Mouse (Mus musculus) intestine, embryonic 14.5 days (tissue): ENCODE results near the gene Rrp8. TPM values are rescaled to one million over a fixed set of nuclear protein-coding genes. Genes with fewer than 3 reads are reported as not detected.
"Not testable (repeated sequence)": the region's sequence is repeated elsewhere in the genome, so short reads cannot be mapped to it uniquely, and the experiment has no call there.

Experiments
- ATAC-seq: fragments of 200-750 bp; cut with Nextera tagmentation; replicated peaks from 2 replicates; pipeline ENCODE4 v1.8.0; 2017; ENCODE audit warnings: low read depth, moderate number of reproducible peaks, moderate TSS enrichment, moderate library complexity; ENCODE audit not compliant: low FRiP score, low TSS enrichment
- DNase-seq: peaks from one replicate; pipeline ENCODE4 v3.0.0-alpha.2; 2018; ENCODE audit warnings: low spot score
- H3K27ac ChIP-seq: fragments of 300-500 bp; sonication (generic); 2 replicates; pipeline ENCODE4 v1.5.1; 2014; ENCODE audit warnings: low read depth, mild to moderate bottlenecking, control low read depth
- H3K27me3 ChIP-seq: fragments of 300-500 bp; sonication (generic); replicated peaks from 2 replicates; pipeline ENCODE4 v1.6.1; 2014; ENCODE audit warnings: low read length, control low read depth; ENCODE audit not compliant: control insufficient read depth, insufficient read depth
- H3K36me3 ChIP-seq: fragments of 300-500 bp; sonication (generic); 2 replicates; pipeline ENCODE4 v1.6.1; 2014; ENCODE audit warnings: low read length, control low read depth; ENCODE audit not compliant: control insufficient read depth, insufficient read depth
- H3K4me1 ChIP-seq: fragments of 300-500 bp; sonication (generic); replicated peaks from 2 replicates; pipeline ENCODE4 v1.6.1; 2014; ENCODE audit warnings: low read length, control low read depth, mixed read lengths; ENCODE audit not compliant: control insufficient read depth, insufficient read depth
- H3K4me2 ChIP-seq: fragments of 300-500 bp; sonication (generic); 2 replicates; pipeline ENCODE4 v1.6.1; 2014; ENCODE audit warnings: low read length
- H3K4me3 ChIP-seq: fragments of 300-500 bp; sonication (generic); 2 replicates; pipeline ENCODE4 v1.5.1; 2014; ENCODE audit warnings: low read depth, low read length, control low read depth, mixed read lengths
- H3K9ac ChIP-seq: fragments of 300-500 bp; sonication (generic); 2 replicates; pipeline ENCODE4 v1.6.1; 2014; ENCODE audit warnings: mild to moderate bottlenecking, low read length
- H3K9me3 ChIP-seq: fragments of 300-500 bp; sonication (generic); 2 replicates; pipeline ENCODE4 v1.6.1; 2016; ENCODE audit warnings: low read length, control low read depth; ENCODE audit not compliant: control insufficient read depth
- WGBS: fragments of 180-500 bp; shearing (Covaris S2); extraction: QIAGEN DNeasy Blood & Tissue Kit; methylation state at CpG from one replicate; pipeline ENCODE4 v1.1.7; 2014; 5-methylcytosine and 5-hydroxymethylcytosine counted together
- polyA plus RNA-seq: library from polyadenylated mRNA; unstranded; fragments of >200 nt; fragmentation: Nextera tagmentation; extraction: Ambion mirVana; gene quantifications from 2 replicates; pipeline ENCODE4 v1.2.1, GENCODE M21; 2014

Gene Rrp8
- polyA plus RNA-seq, 1 experiment from 2014 or later, result 41.8 TPM

DNA sequence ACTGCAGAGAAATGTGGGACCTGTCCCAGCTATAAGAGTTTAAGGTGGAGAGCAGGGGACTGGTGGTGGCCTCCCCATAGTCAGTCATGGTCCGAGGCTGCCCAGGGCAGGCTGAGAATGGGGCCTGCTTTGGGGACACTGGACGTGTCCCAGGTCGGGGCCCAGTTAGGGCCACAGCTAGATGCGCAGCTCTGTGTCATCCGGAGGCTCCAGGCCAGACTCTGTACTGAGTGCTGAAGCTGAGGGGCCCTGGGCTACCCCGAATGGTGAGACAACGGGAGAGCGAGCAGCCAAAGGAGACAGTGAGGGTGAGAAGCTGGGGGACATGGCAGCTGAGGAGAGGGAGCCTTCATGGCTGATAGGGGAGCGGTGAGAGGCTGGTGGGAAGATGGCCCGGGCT, 16.1 kb upstream of the Rrp8 start:
- H3K27me3 ChIP-seq, result no peaks in the 10 kb centered on the region
- H3K36me3 ChIP-seq, result peaks cover 61% of the 10 kb centered on the region
- peaks cover 5% of the 10 kb centered on the region; the same call in 1 of the 2 replicates for H3K4me1 ChIP-seq
- no peak overlapping the region for H3K27ac ChIP-seq
- 89% methylated on average over 10 of the region's 10 CpGs for WGBS
- H3K9me3 ChIP-seq, result no peaks in the 10 kb centered on the region
- no peak overlapping the region for H3K4me3 ChIP-seq
- no peak overlapping the region for H3K4me2 ChIP-seq
- no peak overlapping the region for H3K9ac ChIP-seq
- ATAC-seq (no peak), DNase-seq (no peak)

DNA sequence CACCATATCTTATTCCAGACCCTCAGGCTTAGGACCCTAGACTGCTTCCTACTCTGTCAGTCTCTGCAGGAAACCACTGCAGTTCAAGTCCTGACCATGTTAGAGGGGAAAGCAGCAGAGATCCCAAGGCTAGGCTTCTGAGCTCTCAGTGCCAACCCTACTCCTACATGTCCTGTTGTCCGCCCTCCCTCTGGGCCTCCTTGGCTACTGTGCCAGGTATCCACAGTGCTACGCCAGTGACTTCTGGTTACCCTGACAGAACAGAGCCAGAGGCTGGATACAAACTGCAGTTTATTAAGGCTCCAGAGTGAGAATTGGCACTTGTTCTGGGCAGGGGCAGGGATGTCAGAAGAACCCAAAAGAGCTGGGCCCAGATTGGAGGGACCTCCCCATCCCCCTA, 15.5 kb upstream of the Rrp8 start:
- ATAC-seq (no peak; the same call in 1 of the 2 replicates), DNase-seq (no peak)
- no peak overlapping the region for H3K4me2 ChIP-seq
- H3K27ac ChIP-seq, result no peak overlapping the region
- 96% methylated on average over 2 of the region's 2 CpGs for WGBS
- no peak overlapping the region for H3K4me3 ChIP-seq
- H3K36me3 ChIP-seq, result peaks cover 61% of the 10 kb centered on the region
- H3K27me3 ChIP-seq, result no peaks in the 10 kb centered on the region
- peaks cover 5% of the 10 kb centered on the region; the same call in 1 of the 2 replicates for H3K4me1 ChIP-seq
- no peak overlapping the region for H3K9ac ChIP-seq
- no peaks in the 10 kb centered on the region for H3K9me3 ChIP-seq

DNA sequence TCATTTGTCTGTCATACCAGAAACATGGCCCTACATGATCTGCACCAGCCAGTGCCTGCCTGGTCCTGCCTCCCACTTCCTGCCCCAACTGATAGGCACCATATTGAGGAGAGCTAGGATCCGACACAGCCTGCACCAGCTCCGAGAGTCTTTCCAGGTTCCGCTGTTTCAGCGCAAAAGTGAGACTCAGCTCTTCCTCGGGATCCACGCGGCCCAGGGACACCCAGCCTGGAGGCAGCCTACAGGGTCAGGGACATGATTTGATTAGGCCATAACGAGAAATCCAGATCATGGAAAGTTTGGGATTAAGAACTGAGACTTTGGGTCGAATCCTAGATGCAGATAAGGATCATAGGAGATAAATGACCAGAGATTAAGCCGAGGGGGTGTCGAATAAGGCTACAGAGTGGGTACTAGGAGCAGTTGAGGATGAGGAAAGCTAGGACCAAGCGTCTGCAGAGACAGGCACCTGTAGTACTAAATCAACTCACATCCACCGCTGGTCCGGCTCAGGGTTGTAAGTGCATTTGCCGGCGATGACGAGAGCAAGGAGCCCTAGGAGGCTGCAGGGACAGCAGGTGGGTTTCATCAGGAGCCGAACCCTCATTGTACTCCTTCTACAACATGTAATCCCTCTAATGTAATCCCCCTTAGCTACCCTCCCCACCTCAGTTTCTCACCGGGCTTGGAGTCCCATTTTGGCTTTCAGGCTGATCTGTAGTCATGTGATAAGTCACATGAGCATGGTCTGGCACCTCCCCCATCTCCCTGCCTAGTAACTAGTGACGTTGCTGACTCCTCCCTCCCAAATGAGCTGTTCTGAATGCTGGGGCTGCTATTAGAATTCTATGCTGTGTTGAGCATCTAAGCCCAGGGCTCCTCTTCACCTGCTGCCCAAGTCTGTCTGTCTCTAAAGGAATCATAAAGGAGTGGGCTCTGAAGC, 14.6 kb upstream of the Rrp8 start, which contains the start of gene Tpp1:
TSS of gene Tpp1 (minus strand) at position 745 of the 943 bp plus-strand sequence.
- Histone ChIP-seq H3K36me3 (peaks cover 56% of the 10 kb centered on the region), H3K9me3 (no peaks in the 10 kb centered on the region), H3K4me2 (peak within 1 kb of the TSS; percentile 79), H3K27ac (peak within 1 kb of the TSS; percentile 23; the same call in 1 of the 2 replicates), H3K4me1 (peaks cover 5% of the 10 kb centered on the region; the same call in 1 of the 2 replicates), H3K27me3 (no peaks in the 10 kb centered on the region), H3K4me3 (peak within 1 kb of the TSS; percentile 65), H3K9ac (peak within 1 kb of the TSS; percentile 66)
- peak; percentile 90 for ATAC-seq
- peak; percentile 94 for DNase-seq
- 18% methylated on average over 20 of the region's 20 CpGs for WGBS

DNA sequence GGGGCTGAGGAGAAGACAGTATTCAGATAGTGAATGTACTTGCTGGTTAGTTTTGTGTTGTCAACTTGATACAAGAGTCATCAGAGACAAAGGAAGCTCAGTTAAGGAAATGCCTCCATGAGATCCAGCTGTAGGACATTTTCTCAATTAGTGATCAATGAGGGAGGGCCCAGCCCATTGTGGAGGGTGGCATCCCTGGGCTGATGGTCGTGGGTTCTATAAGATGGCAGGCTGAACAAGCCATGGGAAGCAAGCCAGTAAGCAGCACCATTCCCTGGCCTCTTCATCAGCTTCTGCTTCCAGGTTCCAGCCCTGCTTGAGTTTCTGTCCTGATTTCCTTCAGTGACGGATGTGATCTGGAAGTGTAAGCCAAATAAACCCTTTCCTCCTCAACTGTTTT, 10.6 kb upstream of the Rrp8 start:
- no peak overlapping the region for H3K27ac ChIP-seq
- whole genome bisulfite sequencing, result 71% methylated on average over 2 of the region's 2 CpGs
- ATAC-seq, result no peak

DNA sequence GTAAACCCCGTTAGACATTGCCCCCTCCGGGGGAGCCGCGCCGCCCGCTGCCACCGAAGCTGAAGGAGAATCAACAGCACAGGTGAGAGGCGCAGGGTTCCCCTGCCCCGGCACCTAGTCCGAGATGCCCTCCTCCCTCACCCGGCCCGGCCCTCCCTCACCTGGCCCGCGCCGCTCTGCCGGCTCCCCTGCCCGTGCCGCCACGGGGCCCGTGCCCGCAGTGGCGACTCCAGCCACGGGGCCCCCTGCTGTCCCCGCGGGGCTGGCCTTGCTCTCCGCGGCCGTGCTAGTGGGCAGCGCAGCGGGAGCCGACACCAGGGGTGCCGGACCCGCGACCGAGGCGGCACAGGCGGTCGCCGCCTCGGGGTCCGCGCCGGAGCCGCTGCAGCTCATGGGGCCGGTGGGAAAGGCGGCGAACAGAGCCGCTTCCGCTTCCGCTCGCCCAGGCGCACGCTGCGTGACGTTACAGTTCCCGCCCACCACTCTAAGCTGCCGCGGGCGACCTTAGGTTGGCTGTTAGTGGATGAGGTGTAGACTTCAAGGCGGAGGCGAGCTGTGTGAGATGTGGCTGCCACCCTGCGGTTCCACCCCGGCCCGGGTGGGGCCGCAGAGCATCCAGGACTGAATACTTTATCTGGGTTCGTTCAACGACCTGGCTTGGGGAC, 6.9 kb upstream of the Rrp8 start, which contains the start of gene Taf10:
TSS of gene Taf10 (minus strand) at position 436 of the 665 bp plus-strand sequence.
- Histone ChIP-seq H3K4me2 (peak within 1 kb of the TSS; percentile 85), H3K9ac (peak within 1 kb of the TSS; percentile 90), H3K4me3 (peak within 1 kb of the TSS; percentile 89), H3K36me3 (peaks cover 61% of the 10 kb centered on the region), H3K27me3 (no peaks in the 10 kb centered on the region), H3K27ac (peak within 1 kb of the TSS; percentile 80), H3K9me3 (no peaks in the 10 kb centered on the region), H3K4me1 (peaks cover 12% of the 10 kb centered on the region; the same call in 1 of the 2 replicates)
- ATAC-seq (peak; percentile 95), DNase-seq (peak; percentile 89)
- under 1% methylated on average over 61 of the region's 67 CpGs for WGBS

More for the DNA sequence above, 10.6 kb upstream of the Rrp8 start:
- Histone ChIP-seq H3K9ac (no peak overlapping the region), H3K4me3 (no peak overlapping the region), H3K4me2 (no peak overlapping the region), H3K4me1 (peaks cover 11% of the 10 kb centered on the region; the same call in 1 of the 2 replicates), H3K36me3 (peaks cover 28% of the 10 kb centered on the region), H3K9me3 (no peaks in the 10 kb centered on the region), H3K27me3 (no peaks in the 10 kb centered on the region)
- DNase-seq, result no peak

DNA sequence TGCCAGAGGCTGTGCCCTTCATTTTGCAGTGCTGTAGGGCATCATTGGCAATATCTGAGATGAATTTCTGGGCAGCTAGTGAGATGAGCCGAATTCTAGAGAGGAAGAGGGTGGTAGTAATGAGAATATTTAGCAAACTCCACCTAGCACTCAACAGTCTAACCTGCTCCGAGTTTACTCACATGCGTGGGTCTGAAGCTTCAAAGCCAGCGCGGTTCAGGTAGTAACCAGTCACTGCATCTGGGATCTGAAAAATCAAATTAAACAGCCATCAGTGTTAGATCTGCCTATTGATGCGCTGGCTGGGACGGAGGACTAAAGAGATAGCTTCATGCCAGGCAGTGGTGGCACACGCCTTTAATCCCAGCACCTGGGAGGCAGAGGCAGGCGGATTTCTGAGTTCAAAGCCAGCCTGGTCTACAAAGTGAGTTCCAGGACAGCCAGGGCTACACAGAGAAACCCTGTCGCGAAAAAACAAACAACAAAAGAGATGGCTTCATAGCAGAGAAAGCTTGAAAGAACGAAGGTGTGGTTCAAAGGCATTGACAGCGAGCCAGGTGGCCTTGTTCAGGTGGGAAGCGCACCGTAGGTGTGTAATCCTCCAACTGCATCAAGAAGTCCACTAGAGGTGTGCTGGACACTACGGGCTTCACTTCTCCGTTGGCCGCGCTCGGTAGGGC, 6.2 kb upstream of the Rrp8 start:
- H3K27me3 ChIP-seq, DNase-seq, ATAC-seq, H3K9me3 ChIP-seq: not testable (repeated sequence)
- WGBS, result 34% methylated on average over 20 of the region's 20 CpGs
- H3K9ac ChIP-seq, result peak overlapping the region; percentile 90
- H3K36me3 ChIP-seq, result peaks cover 55% of the 10 kb centered on the region
- peak overlapping the region; percentile 80; the same call in 1 of the 2 replicates for H3K27ac ChIP-seq
- peak overlapping the region; percentile 89 for H3K4me3 ChIP-seq
- peaks cover 17% of the 10 kb centered on the region for H3K4me1 ChIP-seq
- H3K4me2 ChIP-seq, result peak overlapping the region; percentile 85

DNA sequence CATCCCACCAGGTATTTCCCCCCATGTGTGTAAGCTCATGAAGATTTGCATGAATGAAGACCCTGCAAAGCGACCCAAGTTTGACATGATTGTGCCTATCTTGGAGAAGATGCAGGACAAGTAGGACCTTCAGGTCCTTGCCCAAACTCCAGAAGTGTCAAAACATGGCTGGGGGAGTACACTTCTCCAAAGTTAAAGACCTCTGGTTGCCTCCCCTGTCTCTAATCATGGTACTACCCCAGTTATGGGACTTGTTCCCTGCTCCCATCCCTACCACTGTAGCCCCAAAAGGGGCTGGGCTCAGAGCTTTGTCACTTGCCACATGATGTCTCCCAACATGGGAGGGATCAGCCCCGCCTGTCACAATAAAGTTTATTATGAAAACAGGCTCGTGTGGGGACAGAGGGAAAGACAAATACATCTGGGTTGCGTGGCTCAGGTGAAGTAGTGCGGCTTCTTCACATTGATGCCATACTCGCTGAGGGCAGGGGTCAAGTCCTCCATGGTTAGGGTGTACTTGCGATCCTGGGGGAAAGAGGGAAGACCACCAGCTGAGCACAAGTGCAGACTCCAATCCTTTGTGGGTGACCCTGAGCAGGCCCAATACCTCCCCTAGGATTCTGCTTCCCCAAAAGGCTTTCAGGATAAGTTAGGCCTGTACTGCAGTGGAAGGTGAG, 5.5 kb upstream of the Rrp8 start:
- ATAC-seq, H3K9ac ChIP-seq, DNase-seq, H3K9me3 ChIP-seq, H3K27ac ChIP-seq, H3K27me3 ChIP-seq: not testable (repeated sequence)
- Histone ChIP-seq H3K4me3 (0 out of 2 replicates have a peak overlapping the region, but pooled peaks have one; percentile 89), H3K4me1 (peaks cover 19% of the 10 kb centered on the region), H3K4me2 (peak overlapping the region; percentile 85), H3K36me3 (peaks cover 48% of the 10 kb centered on the region)
- WGBS, result 81% methylated on average over 7 of the region's 7 CpGs
